Mouse (Mus musculus): Measurements from ENCODE around the gene Ldb2.

DNA sequence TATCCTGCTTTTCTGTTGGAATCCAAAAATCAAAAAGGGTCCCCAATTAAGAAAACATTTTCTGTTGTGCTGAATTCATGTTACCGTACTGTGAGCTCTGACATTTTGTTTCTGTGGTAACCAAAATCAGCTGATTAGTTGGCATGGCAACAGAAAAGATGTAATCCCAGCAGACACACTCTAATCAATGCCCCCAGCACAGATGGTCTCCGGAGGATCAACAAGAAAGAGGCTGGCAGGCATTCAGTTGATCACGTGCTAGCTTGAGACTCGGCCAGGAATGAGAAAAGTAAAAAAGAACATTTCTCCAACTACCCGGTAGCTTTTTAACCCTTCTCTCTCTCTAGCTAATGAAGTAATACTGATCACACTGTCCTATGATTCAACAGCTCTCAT is 261.5 kb downstream of the Ldb2 start:
- no peak for TF ChIP-seq EP300 (IDR thresholded peaks at IDR 0.05; ENCODE audit: low read depth)
- TF ChIP-seq CTCF (IDR thresholded peaks at IDR 0.05; ENCODE audit: low read depth), result no peak
